Mouse (Mus musculus) hindbrain, embryonic 12.5 days (tissue): ENCODE measurements at regions not wholly inside any gene's neighbourhood (a gene's known extent, or its start where the extent isn't known, plus 50 kb on each side); places are given as distances from the start of the nearest gene placed in this dataset.

Experiments
- ATAC-seq: fragments of 200-750 bp; cut with Nextera tagmentation; 2 replicates; pipeline ENCODE4 v1.8.0; 2017; ENCODE audit warnings: moderate TSS enrichment; ENCODE audit not compliant: low FRiP score
- H3K27ac ChIP-seq: fragments of 300-500 bp; sonication (generic); 2 replicates; pipeline ENCODE4 v1.5.1; 2016; ENCODE audit warnings: mild to moderate bottlenecking
- H3K27me3 ChIP-seq: fragments of 300-500 bp; sonication (generic); 2 replicates; pipeline ENCODE4 v1.6.1; 2016; ENCODE audit warnings: mild to moderate bottlenecking
- H3K36me3 ChIP-seq: fragments of 300-500 bp; sonication (generic); 2 replicates; pipeline ENCODE4 v1.6.1; 2016; ENCODE audit warnings: mild to moderate bottlenecking
- H3K4me1 ChIP-seq: fragments of 300-500 bp; sonication (generic); 2 replicates; pipeline ENCODE4 v1.6.1; 2016
- H3K4me2 ChIP-seq: fragments of 300-500 bp; sonication (generic); replicated peaks from 2 replicates; pipeline ENCODE4 v1.6.1; 2016; ENCODE audit warnings: mild to moderate bottlenecking
- H3K4me3 ChIP-seq: fragments of 300-500 bp; sonication (generic); 2 replicates; pipeline ENCODE4 v1.5.1; 2016; ENCODE audit warnings: mild to moderate bottlenecking
- H3K9ac ChIP-seq: fragments of 300-500 bp; sonication (generic); 2 replicates; pipeline ENCODE4 v1.6.1; 2016; ENCODE audit warnings: mild to moderate bottlenecking, moderate library complexity
- H3K9me3 ChIP-seq: fragments of 300-500 bp; sonication (generic); replicated peaks from 2 replicates; pipeline ENCODE4 v1.6.1; 2016; ENCODE audit warnings: mild to moderate bottlenecking
- WGBS: fragments of 180-500 bp; shearing (Covaris S2); methylation state at CpG from one replicate; pipeline ENCODE4 v1.1.7; 2016; 5-methylcytosine and 5-hydroxymethylcytosine counted together

- H3K27ac ChIP-seq = peak overlapping the region; percentile 82
- H3K9ac ChIP-seq = no peak overlapping the region
- H3K27me3 ChIP-seq = no peaks in the 10 kb centered on the region
- WGBS = 4% methylated on average over 1 of the region's 1 CpGs
- no peak overlapping the region for H3K4me2 ChIP-seq
- H3K4me3 ChIP-seq = no peak overlapping the region
- H3K4me1 ChIP-seq = peaks cover 25% of the 10 kb centered on the region
- no peaks in the 10 kb centered on the region for H3K9me3 ChIP-seq
- H3K36me3 ChIP-seq = no peaks in the 10 kb centered on the region
- peak; percentile 79 for ATAC-seq
These were observed 151.1 kb downstream of the Dmrta2 start for GRCm38 (mm10) chr4:110128918-110129317.

GRCm38 (mm10) chr4:110129518-110129917 is 151.7 kb downstream of the Dmrta2 start:
- H3K4me1 ChIP-seq = peaks cover 30% of the 10 kb centered on the region
- no peaks in the 10 kb centered on the region for H3K9me3 ChIP-seq
- H3K36me3 ChIP-seq = no peaks in the 10 kb centered on the region
- H3K27ac ChIP-seq = peak overlapping the region; percentile 82
- peak; percentile 89 for ATAC-seq
- no peak overlapping the region for H3K4me2 ChIP-seq
- WGBS = 43% methylated on average over 3 of the region's 3 CpGs
- no peaks in the 10 kb centered on the region for H3K27me3 ChIP-seq
- no peak overlapping the region for H3K9ac ChIP-seq
- no peak overlapping the region for H3K4me3 ChIP-seq

- Histone ChIP-seq H3K27ac (no peak overlapping the region), H3K9me3 (no peaks in the 10 kb centered on the region), H3K27me3 (no peaks in the 10 kb centered on the region), H3K9ac (no peak overlapping the region), H3K4me1 (peaks cover 22% of the 10 kb centered on the region), H3K4me3 (no peak overlapping the region), H3K4me2 (no peak overlapping the region), H3K36me3 (no peaks in the 10 kb centered on the region)
- WGBS = 64% methylated on average over 4 of the region's 4 CpGs
- ATAC-seq = no peak
These were observed 154.2 kb downstream of the Dmrta2 start for GRCm38 (mm10) chr4:110132061-110132460.

- H3K4me3 ChIP-seq = no peak overlapping the region
- H3K27me3 ChIP-seq = no peaks in the 10 kb centered on the region
- 27% methylated on average over 7 of the region's 7 CpGs for WGBS
- 0 out of 2 replicates have a peak overlapping the region, but pooled peaks have one; percentile 42 for H3K27ac ChIP-seq
- no peaks in the 10 kb centered on the region for H3K36me3 ChIP-seq
- no peak overlapping the region for H3K4me2 ChIP-seq
- no peak for ATAC-seq
- no peak overlapping the region for H3K9ac ChIP-seq
- peaks cover 17% of the 10 kb centered on the region for H3K4me1 ChIP-seq
- no peaks in the 10 kb centered on the region for H3K9me3 ChIP-seq
These were observed 156.2 kb downstream of the Dmrta2 start for GRCm38 (mm10) chr4:110134036-110134435.

- Histone ChIP-seq H3K27ac (no peak overlapping the region), H3K27me3 (no peaks in the 10 kb centered on the region), H3K4me1 (no peaks in the 10 kb centered on the region), H3K9me3 (no peaks in the 10 kb centered on the region), H3K4me2 (no peak overlapping the region), H3K36me3 (no peaks in the 10 kb centered on the region), H3K4me3 (no peak overlapping the region), H3K9ac (no peak overlapping the region)
- WGBS = 84% methylated on average over 1 of the region's 1 CpGs
- ATAC-seq = 0 out of 2 replicates have a peak, but pooled peaks have one; percentile 50
These were observed 167.4 kb downstream of the Dmrta2 start for GRCm38 (mm10) chr4:110145229-110145628.

GRCm38 (mm10) chr4:110152103-110152946 is 174.5 kb downstream of the Dmrta2 start:
- Histone ChIP-seq H3K27ac (peak overlapping the region; percentile 90), H3K9ac (no peak overlapping the region), H3K4me3 (no peak overlapping the region; the same call in 1 of the 2 replicates), H3K36me3 (no peaks in the 10 kb centered on the region), H3K4me1 (peaks cover 20% of the 10 kb centered on the region), H3K9me3 (no peaks in the 10 kb centered on the region), H3K4me2 (peak overlapping the region; percentile 17), H3K27me3 (no peaks in the 10 kb centered on the region)
- 16% methylated on average over 15 of the region's 15 CpGs for WGBS
- peak; percentile 95 for ATAC-seq
